Mouse (Mus musculus): Measurements from ENCODE around the gene Ahnak2. TPM values are rescaled to one million over a fixed set of nuclear protein-coding genes. Genes with fewer than 3 reads are reported as not detected.
"Not testable (repeated sequence)": the region's sequence is repeated elsewhere in the genome, so short reads cannot be mapped to it uniquely, and the experiment has no call there.

Gene Ahnak2
- polyA plus RNA-seq, 1 experiment from 2014 or later: 9.4 TPM

GRCm38 (mm10) chr12:112819057-112819662 is 16.7 kb upstream of the Ahnak2 start:
- Histone ChIP-seq H3K9ac (no peak overlapping the region), H3K27me3 (no peaks in the 10 kb centered on the region), H3K27ac (no peak overlapping the region), H3K9me3 (no peaks in the 10 kb centered on the region), H3K36me3 (peaks cover 76% of the 10 kb centered on the region), H3K4me3 (no peak overlapping the region), H3K4me2 (no peak overlapping the region), H3K4me1 (peaks cover 11% of the 10 kb centered on the region)
- no peak for ATAC-seq (ENCODE audit: insufficient number of reproducible peaks, low FRiP score, low TSS enrichment, low read depth)
- 87% methylated on average over 8 of the region's 8 CpGs for whole genome bisulfite sequencing

DNA sequence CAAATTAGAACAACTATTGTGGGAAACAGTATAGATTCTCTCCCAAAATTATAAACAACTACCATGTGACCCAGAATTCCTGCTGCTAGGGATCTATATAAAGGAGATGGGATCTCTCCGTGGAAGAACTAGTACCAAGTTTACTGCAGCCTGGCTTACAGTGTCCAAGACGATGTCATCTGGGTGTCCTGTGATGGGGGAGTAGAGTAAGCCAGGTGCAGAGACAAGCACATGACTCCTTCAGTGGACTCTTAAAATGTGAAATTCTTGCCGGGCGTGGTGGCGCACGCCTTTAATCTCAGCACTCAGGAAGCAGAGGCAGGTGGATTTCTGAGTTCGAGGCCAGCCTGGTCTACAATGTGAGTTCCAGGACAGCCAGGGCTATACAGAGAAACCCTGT is 14.4 kb upstream of the Ahnak2 start:
- not testable (repeated sequence) for H3K9me3 ChIP-seq; H3K4me1 ChIP-seq; H3K27ac ChIP-seq; H3K4me3 ChIP-seq; H3K4me2 ChIP-seq; ATAC-seq (ENCODE audit: insufficient number of reproducible peaks, low FRiP score, low TSS enrichment, low read depth); H3K27me3 ChIP-seq; H3K9ac ChIP-seq
- 75% methylated on average over 7 of the region's 7 CpGs for WGBS
- H3K36me3 ChIP-seq: peaks cover 80% of the 10 kb centered on the region

DNA sequence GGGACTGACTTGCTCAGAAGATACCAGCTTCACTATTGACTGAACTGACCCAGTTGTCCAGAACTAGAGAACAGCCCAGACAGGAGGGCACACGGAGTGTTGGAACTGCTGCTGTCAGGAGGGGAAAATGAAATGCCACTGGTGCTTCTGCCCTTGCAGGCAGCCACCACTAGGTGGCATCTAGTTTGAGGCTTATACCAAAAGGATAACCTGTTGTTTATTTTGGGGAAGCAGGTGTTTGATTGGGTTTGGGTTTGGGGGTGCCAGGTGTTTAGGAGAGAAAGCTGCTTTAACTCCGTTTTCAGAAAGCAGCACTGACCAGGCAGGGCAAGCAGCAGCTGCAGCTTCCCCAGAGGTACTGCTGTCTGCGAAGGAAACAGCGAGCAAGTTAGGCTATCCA is 13.8 kb upstream of the Ahnak2 start:
- no peak overlapping the region for H3K4me3 ChIP-seq
- H3K27ac ChIP-seq: no peak overlapping the region
- no peak overlapping the region for H3K4me2 ChIP-seq
- H3K4me1 ChIP-seq: peaks cover 4% of the 10 kb centered on the region; the same call in 1 of the 2 replicates
- no peak overlapping the region for H3K9ac ChIP-seq
- ATAC-seq (ENCODE audit: insufficient number of reproducible peaks, low FRiP score, low TSS enrichment, low read depth): no peak
- H3K36me3 ChIP-seq: peaks cover 76% of the 10 kb centered on the region
- H3K27me3 ChIP-seq: no peaks in the 10 kb centered on the region
- no peaks in the 10 kb centered on the region for H3K9me3 ChIP-seq
- 56% methylated on average over 4 of the region's 4 CpGs for WGBS

GRCm38 (mm10) chr12:112814682-112815470 is 12.4 kb upstream of the Ahnak2 start:
- Histone ChIP-seq H3K36me3 (peaks cover 64% of the 10 kb centered on the region), H3K27me3 (no peaks in the 10 kb centered on the region; the same call in 1 of the 2 replicates), H3K4me2 (no peak overlapping the region), H3K9ac (no peak overlapping the region), H3K9me3 (no peaks in the 10 kb centered on the region), H3K4me3 (no peak overlapping the region), H3K4me1 (peaks cover 8% of the 10 kb centered on the region), H3K27ac (peak overlapping the region; percentile 64)
- no peak for ATAC-seq (ENCODE audit: insufficient number of reproducible peaks, low FRiP score, low TSS enrichment, low read depth)
- WGBS: 70% methylated on average over 14 of the region's 14 CpGs

- no peak for ATAC-seq (ENCODE audit: insufficient number of reproducible peaks, low FRiP score, low TSS enrichment, low read depth)
- peaks cover 49% of the 10 kb centered on the region for H3K36me3 ChIP-seq
These were observed 10.9 kb upstream of the Ahnak2 start for GRCm38 (mm10) chr12:112813370-112813769.

DNA sequence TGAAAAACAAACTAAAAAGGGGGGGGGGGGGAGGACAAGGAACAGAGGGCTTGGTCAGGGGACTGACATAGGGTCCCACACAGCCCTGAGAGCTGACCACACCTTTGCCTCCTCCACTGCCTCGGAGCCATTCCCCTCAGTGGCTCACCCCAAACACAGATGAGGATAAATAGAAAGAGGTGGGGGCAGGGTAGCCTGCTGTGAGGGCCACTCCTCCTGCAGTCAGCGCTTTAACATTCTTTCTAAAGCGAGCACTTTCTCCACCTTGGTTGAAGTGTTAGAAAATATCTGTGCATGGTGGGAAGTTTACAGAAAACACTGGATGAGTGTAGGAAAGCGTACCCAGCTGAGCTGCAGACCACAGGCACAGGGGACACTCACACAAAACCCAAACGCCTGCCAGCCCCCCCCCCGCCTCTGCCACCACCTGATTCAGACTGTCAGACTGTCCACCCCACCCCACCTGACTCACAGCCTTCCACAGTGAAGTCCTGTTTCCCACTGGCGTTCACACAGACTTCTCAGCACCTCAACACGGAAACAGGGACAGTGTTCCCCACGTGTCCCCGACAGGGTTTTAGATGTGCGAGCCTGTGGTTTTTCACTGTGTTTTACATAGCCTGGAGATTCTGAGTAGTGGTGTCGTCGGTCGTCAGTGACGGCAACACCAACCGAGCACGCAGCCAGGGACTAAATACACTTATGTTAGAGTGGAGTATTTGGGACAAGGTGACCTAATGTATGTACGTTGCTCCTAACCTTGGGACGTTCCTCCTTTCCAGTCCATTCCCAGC is 7.8 kb upstream of the Ahnak2 start:
- H3K9me3 ChIP-seq: no peaks in the 10 kb centered on the region
- H3K4me2 ChIP-seq: peak overlapping the region; percentile 98; the same call in 1 of the 2 replicates
- WGBS: 60% methylated on average over 19 of the region's 19 CpGs
- peak overlapping the region; percentile 73; the same call in 1 of the 2 replicates for H3K4me3 ChIP-seq
- no peak overlapping the region for H3K9ac ChIP-seq
- peaks cover 21% of the 10 kb centered on the region for H3K36me3 ChIP-seq
- H3K27ac ChIP-seq: no peak overlapping the region
- H3K4me1 ChIP-seq: peaks cover 25% of the 10 kb centered on the region
- no peak for ATAC-seq (ENCODE audit: insufficient number of reproducible peaks, low FRiP score, low TSS enrichment, low read depth)
- no peaks in the 10 kb centered on the region; the same call in 1 of the 2 replicates for H3K27me3 ChIP-seq

More at GRCm38 (mm10) chr12:112813370-112813769, 10.9 kb upstream of the Ahnak2 start:
- 84% methylated on average over 7 of the region's 7 CpGs for whole genome bisulfite sequencing
- no peak overlapping the region for H3K27ac ChIP-seq
- peaks cover 21% of the 10 kb centered on the region for H3K4me1 ChIP-seq
- H3K9me3 ChIP-seq: no peaks in the 10 kb centered on the region
- no peaks in the 10 kb centered on the region; the same call in 1 of the 2 replicates for H3K27me3 ChIP-seq
- H3K4me3 ChIP-seq: no peak overlapping the region
- no peak overlapping the region for H3K4me2 ChIP-seq
- no peak overlapping the region for H3K9ac ChIP-seq

GRCm38 (mm10) chr12:112809641-112810040 is 7.2 kb upstream of the Ahnak2 start:
- 28% methylated on average over 8 of the region's 8 CpGs for WGBS
- no peak for ATAC-seq (ENCODE audit: insufficient number of reproducible peaks, low FRiP score, low TSS enrichment, low read depth)
- Histone ChIP-seq H3K4me2 (peak overlapping the region; percentile 98), H3K27ac (no peak overlapping the region), H3K9ac (peak overlapping the region; percentile 47), H3K36me3 (peaks cover 17% of the 10 kb centered on the region; the same call in 1 of the 2 replicates), H3K9me3 (no peaks in the 10 kb centered on the region), H3K27me3 (no peaks in the 10 kb centered on the region; the same call in 1 of the 2 replicates), H3K4me3 (peak overlapping the region; percentile 73), H3K4me1 (peaks cover 25% of the 10 kb centered on the region)

DNA sequence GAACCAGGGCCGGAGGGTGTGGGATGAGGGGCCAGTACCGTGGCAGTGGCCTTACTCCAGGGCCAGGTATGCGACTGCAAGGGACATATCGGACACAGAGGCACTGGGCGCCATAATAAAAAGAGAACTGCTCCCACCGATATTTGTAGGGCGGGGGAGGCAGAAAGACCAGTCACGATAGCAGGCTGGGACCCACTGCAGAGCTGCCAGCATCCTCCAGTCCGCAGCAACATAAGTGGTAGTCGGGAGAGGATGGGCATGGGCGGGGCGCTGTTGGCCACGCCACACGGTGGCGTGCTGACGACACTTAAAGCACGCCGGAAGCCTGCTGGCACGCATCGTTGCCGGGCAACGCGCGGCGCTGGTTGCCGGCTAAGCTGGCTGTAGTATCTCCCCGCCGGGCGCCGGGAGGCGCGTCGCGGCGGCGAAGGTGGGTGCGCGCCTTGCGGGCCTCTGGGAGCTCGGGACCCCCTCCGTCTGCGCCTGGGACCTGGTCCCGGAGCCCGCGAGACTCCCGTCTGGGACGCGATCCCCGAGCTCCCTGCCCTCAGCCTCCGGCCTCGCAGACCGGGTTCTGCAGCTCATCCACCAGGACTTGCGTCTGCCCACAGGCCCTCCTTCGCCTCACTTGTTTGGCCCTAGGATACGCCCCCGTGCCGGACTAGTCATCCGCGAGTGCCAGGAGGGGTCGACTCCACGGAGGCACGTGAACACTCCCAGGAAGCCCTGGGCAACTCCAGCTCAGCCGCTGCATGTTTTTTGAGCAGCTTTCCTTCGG is 6.3 kb upstream of the Ahnak2 start, which contains the start of gene Clba1:
TSS of gene Clba1 (plus strand) at position 351 of the 778 bp plus-strand sequence.
- Histone ChIP-seq H3K4me3 (peak within 1 kb of the TSS; percentile 73), H3K4me1 (peaks cover 27% of the 10 kb centered on the region), H3K27me3 (no peaks in the 10 kb centered on the region; the same call in 1 of the 2 replicates), H3K9ac (peak within 1 kb of the TSS; percentile 47), H3K4me2 (peak within 1 kb of the TSS; percentile 98), H3K27ac (peak within 1 kb of the TSS; percentile 55), H3K36me3 (peaks cover 11% of the 10 kb centered on the region; the same call in 1 of the 2 replicates), H3K9me3 (no peaks in the 10 kb centered on the region)
- peak; percentile 81 for ATAC-seq (ENCODE audit: insufficient number of reproducible peaks, low FRiP score, low TSS enrichment, low read depth)
- WGBS: under 1% methylated on average over 58 of the region's 64 CpGs

DNA sequence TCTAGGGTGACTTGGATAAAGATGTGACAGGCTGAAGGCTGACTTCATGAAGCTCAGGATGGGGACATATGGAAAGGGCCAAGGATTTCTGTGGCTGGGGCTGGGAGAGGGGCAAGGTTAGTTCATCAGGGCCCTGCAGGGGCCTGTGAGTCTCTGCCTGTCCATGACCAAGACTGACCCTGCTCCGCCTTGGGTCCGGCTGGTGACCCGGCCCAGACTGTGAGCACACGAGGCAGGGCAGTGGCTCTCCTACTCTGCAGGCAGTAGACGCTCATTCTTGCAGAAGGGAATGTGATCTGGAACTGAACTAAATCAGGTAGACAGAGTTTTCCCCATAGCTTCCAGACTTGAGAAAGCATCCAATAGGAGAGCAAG is 5.7 kb upstream of the Ahnak2 start:
- H3K9me3 ChIP-seq: no peaks in the 10 kb centered on the region
- peak; percentile 3; the same call in 1 of the 2 replicates for ATAC-seq (ENCODE audit: insufficient number of reproducible peaks, low FRiP score, low TSS enrichment, low read depth)
- peaks cover 29% of the 10 kb centered on the region for H3K4me1 ChIP-seq
- WGBS: 68% methylated on average over 5 of the region's 5 CpGs
- peak overlapping the region; percentile 98 for H3K4me2 ChIP-seq
- peaks cover 8% of the 10 kb centered on the region; the same call in 1 of the 2 replicates for H3K36me3 ChIP-seq
- peak overlapping the region; percentile 73 for H3K4me3 ChIP-seq
- H3K9ac ChIP-seq: 0 out of 2 replicates have a peak overlapping the region, but pooled peaks have one; percentile 26
- H3K27ac ChIP-seq: peak overlapping the region; percentile 55
- no peaks in the 10 kb centered on the region; the same call in 1 of the 2 replicates for H3K27me3 ChIP-seq

GRCm38 (mm10) chr12:112807796-112808195 is 5.3 kb upstream of the Ahnak2 start:
- H3K9ac ChIP-seq: no peak overlapping the region
- H3K9me3 ChIP-seq: no peaks in the 10 kb centered on the region
- peaks cover 8% of the 10 kb centered on the region; the same call in 1 of the 2 replicates for H3K36me3 ChIP-seq
- peaks cover 29% of the 10 kb centered on the region for H3K4me1 ChIP-seq
- no peak for ATAC-seq (ENCODE audit: insufficient number of reproducible peaks, low FRiP score, low TSS enrichment, low read depth)
- H3K4me3 ChIP-seq: no peak overlapping the region
- H3K27me3 ChIP-seq: no peaks in the 10 kb centered on the region; the same call in 1 of the 2 replicates
- peak overlapping the region; percentile 55; the same call in 1 of the 2 replicates for H3K27ac ChIP-seq
- 83% methylated on average over 4 of the region's 4 CpGs for WGBS
- H3K4me2 ChIP-seq: no peak overlapping the region

- peaks cover 44% of the 10 kb centered on the region for H3K4me1 ChIP-seq
- H3K36me3 ChIP-seq: no peaks in the 10 kb centered on the region
- no peak overlapping the region for H3K9ac ChIP-seq
- H3K9me3 ChIP-seq: no peaks in the 10 kb centered on the region
- H3K27ac ChIP-seq: no peak overlapping the region
- peaks cover 10% of the 10 kb centered on the region for H3K27me3 ChIP-seq
- no peak overlapping the region for H3K4me2 ChIP-seq
- no peak overlapping the region for H3K4me3 ChIP-seq
- 75% methylated on average over 6 of the region's 6 CpGs for WGBS
- no peak for ATAC-seq (ENCODE audit: insufficient number of reproducible peaks, low FRiP score, low TSS enrichment, low read depth)
These were observed 3.6 kb upstream of the Ahnak2 start for GRCm38 (mm10) chr12:112806044-112806443.

Measured in limb, embryonic 15.5 days (tissue).